Mouse (Mus musculus) hindlimb bud, embryonic 11.5 days (tissue): ENCODE data around the gene Srsf6.
"Not testable (repeated sequence)": the region's sequence is repeated elsewhere in the genome, so short reads cannot be mapped to it uniquely, and the experiment has no call there.

ENCODE experiments used
- DNase-seq: peaks from one replicate; pipeline ENCODE4 v3.0.0-alpha.2; 2012; ENCODE audit warnings: low read depth, low spot score; ENCODE audit errors: extremely low spot score

The Srsf6 gene

DNA sequence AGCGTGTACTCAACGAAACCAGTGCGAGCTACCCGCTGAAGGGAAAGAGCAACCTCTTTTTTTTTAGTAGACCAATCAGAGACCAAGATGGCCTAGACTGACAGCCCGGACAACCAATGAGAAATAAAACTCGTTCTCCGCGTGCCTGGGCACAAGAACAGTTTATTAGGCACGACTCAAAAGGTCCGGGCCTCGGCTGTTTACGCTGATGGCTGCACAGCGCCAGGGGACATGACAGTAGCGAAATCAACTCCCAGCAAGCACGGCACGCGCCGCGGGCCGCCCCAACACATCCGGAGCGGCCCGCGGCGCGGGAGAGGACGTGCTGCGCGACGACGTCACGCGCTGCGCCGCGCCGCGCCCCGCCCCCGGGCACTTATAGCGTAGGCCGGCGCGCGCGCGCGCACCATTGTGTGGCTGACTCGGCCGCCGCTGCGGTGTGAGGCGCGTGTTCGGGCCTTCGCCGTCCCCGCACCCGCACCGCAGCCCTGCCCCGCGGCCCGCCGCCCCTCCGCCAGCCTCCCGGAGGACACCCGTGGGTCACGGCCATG lies at the start of gene Srsf6:
Srsf6 (plus strand) TSS at position 406 of the 551 bp plus-strand sequence.
- peak; percentile 88 for DNase-seq

DNA sequence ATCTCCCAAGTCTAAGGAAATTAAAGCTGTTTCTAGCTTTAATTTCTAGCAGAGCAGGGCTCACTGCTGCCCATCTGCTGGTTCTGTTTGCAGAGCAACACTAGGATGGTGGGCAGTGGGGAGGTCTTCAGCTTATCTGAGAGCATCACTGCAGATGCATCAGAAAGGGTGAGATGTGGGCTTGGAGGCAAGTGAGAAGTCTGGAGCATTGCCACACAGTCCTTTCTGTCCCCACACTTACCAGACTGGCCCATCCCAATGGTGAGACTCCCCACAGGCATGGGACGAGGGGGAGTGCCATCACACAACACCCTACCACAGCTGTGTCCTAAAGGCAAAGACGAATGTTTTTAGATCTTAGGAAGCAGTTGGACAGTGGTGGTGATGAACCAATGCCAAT lies 47.2 kb upstream of the Srsf6 start:
- no peak for DNase-seq

- no peak for DNase-seq
These were observed 44.2 kb upstream of the Srsf6 start for GRCm38 (mm10) chr2:162887121-162887520.

- DNase-seq: no peak
These were observed 42.7 kb upstream of the Srsf6 start for GRCm38 (mm10) chr2:162888677-162889076.

DNA sequence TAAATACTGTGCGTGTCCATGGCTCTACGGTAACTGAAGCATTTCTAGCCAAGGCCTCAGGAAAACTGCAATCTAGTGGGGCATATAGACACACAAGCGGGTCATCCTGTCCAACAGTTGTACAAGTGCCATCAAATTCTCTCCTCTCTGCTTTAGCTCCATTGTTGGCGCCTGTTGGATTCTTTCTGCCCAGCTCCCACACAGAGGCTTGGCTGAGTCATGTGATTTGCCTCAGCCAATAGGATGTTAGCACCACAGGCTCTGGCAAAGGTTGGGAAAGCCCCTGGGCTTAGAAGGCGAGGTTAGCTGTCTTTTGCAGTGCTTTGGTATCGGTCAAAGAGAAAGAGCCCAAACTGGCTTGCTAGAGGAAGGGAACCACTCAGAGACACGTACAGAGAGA lies 42.1 kb upstream of the Srsf6 start:
- DNase-seq: no peak

DNA sequence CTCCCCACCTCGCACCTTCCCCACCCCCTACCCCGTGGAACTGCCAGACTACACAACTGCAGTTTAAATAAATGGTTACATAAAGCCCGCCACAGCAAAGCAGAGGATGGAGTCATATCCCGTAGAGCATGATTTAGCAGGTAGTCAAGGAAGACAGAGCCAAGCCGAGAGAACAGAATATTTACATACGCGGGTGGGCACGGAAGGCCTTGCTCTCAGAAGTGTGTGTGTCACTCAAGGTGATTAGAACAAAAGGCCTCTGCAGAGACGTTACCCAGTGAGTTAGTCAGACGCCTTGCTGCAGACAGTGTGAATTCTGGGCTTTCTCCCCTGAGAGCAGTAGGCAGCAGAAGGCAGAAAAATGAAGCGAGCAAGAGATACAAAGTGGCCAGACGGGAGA lies 41.6 kb upstream of the Srsf6 start:
- no peak for DNase-seq

GRCm38 (mm10) chr2:162892979-162893378 lies 38.3 kb upstream of the Srsf6 start:
- not testable (repeated sequence) for DNase-seq

DNA sequence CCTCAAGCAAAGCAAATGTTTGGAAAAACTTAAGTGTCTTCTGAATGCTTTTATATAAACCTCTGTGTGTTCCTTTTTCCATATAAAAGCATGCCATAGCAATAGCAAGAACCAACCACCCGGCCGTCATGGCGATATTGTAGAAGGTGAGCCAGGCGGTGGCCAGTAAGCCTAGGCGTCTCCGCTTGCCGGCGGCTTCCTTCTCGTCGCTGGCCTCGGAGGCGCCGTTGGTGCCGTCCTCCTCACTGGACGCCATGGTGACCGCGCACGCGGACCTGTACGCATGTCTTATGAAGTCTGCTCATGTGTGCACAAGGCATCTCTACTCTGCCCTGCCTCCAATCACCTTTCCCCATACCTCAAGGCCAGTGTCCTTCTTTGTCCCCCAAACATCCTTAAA lies 32.1 kb upstream of the Srsf6 start:
- not testable (repeated sequence) for DNase-seq

- DNase-seq: no peak
These were observed 31.3 kb upstream of the Srsf6 start for GRCm38 (mm10) chr2:162899880-162900589.

- no peak for DNase-seq
These were observed 30.8 kb upstream of the Srsf6 start for GRCm38 (mm10) chr2:162900590-162900916.

- DNase-seq: no peak
These were observed 25.4 kb upstream of the Srsf6 start for GRCm38 (mm10) chr2:162905902-162906301.

DNA sequence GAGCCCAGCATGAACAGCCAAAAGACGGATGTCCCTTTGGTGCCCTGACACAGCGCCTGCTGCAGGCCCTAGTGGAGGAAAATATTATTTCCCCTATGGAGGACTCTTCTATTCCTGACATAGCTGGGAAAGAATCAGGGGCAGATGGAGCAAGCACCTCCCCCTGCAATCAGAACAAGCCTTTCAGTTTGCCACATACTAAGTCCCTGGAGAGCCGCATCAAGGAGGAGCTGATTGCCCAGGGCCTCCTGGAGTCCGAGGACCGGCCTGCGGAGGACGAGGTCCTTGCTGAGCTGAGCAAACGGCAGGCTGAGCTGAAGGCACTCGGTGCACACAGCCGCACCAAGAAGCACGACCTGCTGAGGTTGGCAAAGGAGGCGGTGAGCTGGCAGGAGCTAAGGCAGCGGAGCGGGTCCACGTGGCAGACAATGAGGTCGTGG lies 23.3 kb upstream of the Srsf6 start:
- no peak for DNase-seq

- DNase-seq: no peak
These were observed 17.3 kb upstream of the Srsf6 start for GRCm38 (mm10) chr2:162914040-162914439.

DNA sequence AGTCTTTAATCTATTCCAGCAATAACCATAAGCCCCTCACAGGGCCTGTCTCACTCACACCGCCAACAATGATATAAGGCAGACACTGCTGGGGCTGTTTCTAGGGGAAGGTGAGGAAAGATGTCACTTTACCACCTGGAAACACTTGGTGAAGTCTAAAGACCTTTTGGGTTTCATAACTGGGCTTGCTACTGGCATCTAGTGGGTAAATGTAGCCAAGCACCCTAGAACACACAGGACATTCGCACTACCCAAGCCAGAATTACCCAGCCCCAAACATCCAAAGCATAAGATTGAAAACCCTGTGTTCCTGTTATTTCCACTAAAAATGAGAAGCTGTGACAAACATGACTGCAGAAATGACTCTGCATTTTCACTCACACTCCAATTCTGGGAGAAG lies 16.8 kb upstream of the Srsf6 start:
- DNase-seq: no peak

DNA sequence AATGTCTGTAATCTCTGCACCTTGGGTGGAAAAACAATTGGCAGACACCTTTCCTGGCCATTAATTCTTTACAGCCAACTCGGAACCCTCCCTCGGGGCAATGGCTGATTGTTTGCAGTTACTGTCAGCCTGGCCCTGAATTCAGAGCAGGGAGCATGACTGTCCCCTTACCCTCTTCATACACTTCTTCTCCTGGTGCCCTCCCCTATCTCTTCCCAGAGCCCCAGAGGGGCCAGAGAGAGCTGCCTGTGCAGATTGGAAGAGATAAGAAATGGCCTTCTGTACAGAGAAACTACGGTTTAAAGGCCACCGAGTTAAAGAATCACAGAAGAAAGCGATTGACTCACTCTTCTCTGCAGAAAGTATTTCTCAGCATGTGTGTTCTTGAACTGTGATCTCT lies 11.4 kb upstream of the Srsf6 start:
- DNase-seq: no peak

- peak; percentile 67 for DNase-seq
These were observed 9.1 kb upstream of the Srsf6 start for GRCm38 (mm10) chr2:162922183-162922582.

- DNase-seq: no peak
These were observed 8.5 kb upstream of the Srsf6 start for GRCm38 (mm10) chr2:162922834-162923233.

GRCm38 (mm10) chr2:162924126-162924525 lies 7.2 kb upstream of the Srsf6 start:
- DNase-seq: no peak

DNA sequence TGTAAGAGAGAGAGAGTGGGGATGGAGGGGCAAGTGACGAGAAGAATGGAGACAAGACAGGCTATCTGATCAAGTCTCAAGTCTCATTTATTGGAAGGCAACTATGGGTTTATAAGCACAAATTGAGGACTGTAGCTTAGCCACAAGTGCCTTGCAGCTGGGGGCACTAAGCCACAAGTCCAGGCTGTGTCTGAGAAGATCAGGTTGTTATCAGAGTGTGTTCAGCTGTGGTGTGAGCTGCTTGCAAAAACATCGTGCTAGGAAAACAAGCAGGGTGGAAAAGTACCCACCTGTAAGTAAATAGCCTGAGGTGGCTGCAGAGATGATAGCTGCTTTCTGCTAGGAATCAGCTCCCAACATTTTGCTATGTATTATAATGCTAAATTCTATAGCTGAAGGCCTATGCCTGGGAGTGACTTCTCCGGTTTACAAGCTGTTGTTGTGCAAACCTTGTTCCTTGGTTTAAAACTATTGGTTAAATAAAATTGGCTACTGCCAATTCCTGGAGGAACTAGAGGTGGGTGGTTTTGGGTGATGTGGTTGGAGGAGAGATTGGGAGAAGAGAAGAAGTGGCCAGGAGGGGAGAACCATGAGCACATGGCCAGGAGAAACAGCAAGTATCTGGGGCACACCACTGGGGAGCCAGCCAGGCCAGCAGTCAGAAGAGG lies 3.3 kb upstream of the Srsf6 start:
- DNase-seq: no peak

GRCm38 (mm10) chr2:162929704-162930103 lies 1.6 kb upstream of the Srsf6 start:
- DNase-seq: no peak

GRCm38 (mm10) chr2:162930516-162931122 lies 709 bp upstream of the Srsf6 start:
- DNase-seq: no peak
